Mouse (Mus musculus): ENCODE measurements around the gene Hopx. TPM values are rescaled to one million over a fixed set of nuclear protein-coding genes. Genes with fewer than 3 reads are reported as not detected.
A peak's percentile ranks its signal among the peaks of the same experiment; 100 is the strongest.

The Hopx gene
- total RNA-seq, 1 experiment from 2014 or later: 10.5 TPM

DNA sequence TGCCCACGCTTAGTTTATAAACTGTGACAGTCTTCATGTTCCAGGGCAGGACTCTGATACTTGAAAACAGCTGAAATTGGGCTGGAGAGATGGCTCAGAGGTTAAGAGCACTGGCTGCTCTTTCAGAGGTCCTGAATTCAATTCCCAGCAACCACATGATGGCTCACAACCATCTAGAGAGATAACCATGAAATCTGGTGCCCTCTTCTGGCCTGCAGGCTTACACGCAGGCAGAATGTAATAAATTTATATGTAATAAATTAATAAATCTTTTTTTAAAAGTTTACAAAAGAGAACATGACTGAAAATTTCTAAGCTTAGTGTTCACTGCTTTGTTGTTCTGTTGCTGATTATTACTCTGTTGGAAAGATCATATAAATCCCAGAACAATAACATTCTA lies 43.9 kb downstream of the Hopx start:
- DNase-seq: no peak

DNA sequence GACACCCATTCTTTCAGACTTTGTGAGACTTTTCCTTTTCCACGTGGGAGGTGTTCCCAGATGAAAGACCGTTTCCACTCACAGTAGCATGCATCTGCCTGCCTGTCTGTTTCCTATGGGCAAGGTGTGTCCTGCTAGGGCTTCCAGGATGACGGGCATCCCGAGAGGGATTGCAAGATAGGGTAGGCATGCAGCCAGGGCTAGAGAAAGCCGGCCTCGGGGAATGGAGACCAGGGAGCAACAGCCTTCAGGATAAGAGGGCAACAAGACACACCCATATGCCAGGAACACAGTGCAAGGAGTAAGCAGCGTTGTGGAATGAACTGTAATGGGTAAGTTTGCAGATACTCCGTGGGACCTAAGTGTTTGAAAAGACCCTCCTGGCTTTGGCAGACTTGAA lies 47.6 kb downstream of the Hopx start:
- no peak for DNase-seq

DNA sequence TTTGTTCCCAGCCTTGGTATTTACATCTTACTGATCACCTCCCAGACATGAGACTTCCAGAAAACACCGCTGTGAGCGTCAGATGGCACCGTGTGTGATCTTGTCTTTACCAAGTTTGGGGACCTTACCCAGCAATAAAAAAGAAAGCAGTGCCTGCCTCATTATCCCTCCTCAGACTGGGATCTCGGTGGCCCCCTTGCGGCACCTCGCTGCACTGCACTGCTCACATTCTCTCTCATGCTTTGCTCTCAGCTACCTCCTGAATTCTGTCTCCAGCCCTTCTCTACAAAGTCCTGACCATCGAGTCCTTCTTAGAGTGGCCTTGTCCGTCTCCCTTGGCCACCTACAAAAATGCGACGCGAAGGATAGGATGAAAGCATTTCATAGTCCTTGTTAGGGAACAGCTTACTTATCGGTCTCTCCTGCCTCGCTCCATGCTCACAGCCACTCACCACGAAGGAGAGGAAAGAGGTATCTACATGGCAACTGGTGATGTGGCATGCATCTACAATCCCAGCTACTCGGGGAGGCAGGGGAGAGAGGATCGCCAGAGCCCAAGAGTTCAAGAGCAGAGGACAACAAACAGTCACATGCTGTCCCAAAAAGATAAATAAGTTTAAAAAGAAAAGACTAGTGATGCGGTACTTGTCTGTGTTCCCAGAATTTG lies 53.4 kb downstream of the Hopx start:
- DNase-seq: peak; percentile 76

DNA sequence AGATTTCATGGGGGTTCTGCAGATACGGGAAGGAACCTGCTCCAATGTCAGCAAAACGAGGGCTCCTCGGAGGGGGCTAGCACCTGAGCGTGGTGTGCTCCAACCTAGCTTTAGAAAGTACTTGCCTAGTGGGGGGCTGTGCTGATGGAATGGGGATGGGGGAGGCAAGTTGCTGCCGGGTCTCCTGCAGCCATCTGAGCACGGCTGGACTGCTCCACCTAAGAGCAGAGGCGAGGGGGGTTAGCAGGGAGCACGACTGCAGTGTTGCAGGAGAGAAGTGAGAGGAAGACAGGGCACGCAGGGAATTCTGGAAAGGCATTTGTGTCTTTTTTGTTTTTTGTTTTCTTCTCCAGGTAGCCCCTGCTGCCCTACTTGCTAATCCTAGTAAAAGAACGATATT lies 54.6 kb downstream of the Hopx start:
- DNase-seq: no peak

DNA sequence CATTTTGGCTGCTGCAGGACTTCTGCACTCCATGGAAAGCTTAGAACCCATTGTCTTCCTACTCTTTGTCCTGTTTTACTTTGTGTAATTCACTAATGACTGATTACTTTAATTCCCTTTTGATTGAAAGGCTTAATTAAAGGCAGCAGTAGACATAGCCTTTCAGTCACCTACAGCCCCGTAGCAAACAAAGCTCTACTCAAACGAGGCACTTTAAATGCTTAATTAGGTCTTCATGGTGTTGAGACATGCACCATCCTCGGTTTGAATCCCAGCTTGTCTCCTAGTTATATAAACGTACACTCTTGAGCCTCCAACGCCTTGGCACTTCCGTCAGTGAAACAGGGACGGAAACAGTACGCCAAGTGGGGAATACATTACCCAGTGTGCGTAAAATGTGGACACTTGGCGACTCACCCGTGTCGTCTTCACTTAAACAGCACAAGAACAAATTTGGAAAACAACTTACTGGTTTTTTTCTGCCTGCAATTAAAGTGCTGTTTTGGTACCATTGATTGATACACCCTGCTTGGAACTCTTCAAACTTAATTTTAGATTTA lies 58.0 kb downstream of the Hopx start:
- DNase-seq: no peak

DNA sequence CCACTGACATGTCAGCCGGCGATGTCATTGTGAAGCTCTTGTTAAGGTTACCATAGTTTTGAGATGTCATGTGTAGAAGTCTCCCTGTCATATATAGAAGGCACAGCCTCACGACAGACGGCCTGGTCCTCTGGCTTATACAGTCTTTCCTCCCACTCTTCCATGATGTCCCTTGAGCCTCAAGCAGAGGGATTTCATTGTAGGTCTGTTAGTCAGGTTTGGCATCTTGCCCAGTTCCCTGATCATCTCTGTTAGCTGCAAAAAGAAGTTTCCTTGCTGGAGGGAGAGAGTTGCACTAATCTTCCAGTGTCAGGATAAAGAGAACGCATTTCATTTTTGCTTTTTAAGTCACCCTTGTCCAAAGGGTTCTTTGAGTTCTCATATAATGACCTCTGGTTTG lies 62.3 kb downstream of the Hopx start:
- no peak for DNase-seq

DNA sequence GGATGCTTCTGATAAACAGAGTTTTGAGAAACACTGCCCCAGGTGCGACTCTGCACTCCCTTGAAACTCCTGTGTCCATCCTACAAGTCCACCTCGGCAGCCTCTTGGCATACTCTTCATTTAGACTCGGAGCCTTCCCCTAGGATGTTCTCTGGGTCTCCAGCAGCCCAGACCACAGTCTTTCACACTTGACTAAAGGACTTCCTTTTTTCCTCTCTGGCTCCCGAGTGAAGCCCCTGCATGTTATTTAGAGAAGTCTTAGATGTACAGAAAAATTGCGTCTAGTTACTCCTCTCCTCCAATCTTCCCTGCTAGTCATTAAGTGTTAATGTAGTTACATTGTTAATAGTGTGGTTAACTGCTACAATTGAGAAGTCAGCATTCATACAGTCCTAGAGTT lies 70.6 kb downstream of the Hopx start:
- no peak for DNase-seq

DNA sequence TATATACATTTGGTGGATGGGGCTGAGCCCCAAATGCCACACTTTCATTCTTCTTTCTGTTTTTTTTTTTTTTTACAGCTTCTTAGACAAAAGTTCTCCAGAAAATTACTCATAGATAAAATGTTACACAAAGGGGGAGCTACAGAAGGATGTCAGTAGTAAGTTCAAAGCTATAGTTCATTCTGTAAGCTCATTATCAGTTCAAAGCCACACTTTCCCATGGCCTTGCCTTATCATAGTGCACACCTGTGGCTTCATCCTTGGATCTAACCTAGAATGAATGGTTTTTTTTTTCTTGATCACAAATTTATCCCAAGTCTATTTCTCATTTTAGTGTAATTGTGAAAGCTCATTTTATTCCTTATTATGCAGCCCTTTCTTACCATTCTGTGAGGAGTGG lies 75.5 kb downstream of the Hopx start:
- DNase-seq: no peak

DNA sequence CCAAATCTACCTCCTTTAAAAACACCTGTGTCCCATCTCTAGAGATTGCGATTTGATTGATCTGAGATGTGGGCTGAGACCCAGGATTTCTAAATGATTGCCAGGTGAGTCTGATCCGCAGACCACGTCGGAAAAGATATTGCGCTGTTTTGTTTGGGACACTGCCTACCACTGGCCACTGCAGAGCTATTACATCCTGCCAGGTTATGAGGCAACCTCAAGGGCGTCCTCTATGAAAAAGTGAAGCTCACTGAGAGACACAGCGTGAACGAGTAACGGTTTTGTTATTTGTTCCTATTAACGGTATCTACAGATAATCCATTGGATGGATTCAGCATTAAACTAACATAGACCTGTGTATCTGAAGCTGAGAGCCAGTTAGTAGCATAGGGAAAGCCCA lies 76.5 kb downstream of the Hopx start:
- DNase-seq: no peak

Other genes starting within 250 kb of the Hopx start
- 17.1 and 20.7 TPM in 2 replicates for gene Aasdh, start 209.6 kb downstream of the Hopx start, total RNA-seq (2021)
- gene Paics, start 163.8 kb downstream of the Hopx start, total RNA-seq (2021): 205 and 214 TPM in 2 replicates
- 21.6 and 25.2 TPM in 2 replicates for gene Ppat, start 163.5 kb downstream of the Hopx start, total RNA-seq (2021)
- gene Srp72, start 140.4 kb downstream of the Hopx start, total RNA-seq (2021): 125 and 148 TPM in 2 replicates
- not detected in 2 replicates for gene Arl9, start 111.1 kb downstream of the Hopx start, total RNA-seq (2021)
- gene Thegl, start 99.1 kb downstream of the Hopx start, total RNA-seq (2021): not detected in 2 replicates
- 0.64 TPM in 1 of 2 replicates, not detected in the other for gene Spink2, start 96.3 kb upstream of the Hopx start, total RNA-seq (2021)
- 26.0 and 26.1 TPM in 2 replicates for gene Rest, start 150.4 kb upstream of the Hopx start, total RNA-seq (2021)
- gene Noa1, start 195.0 kb upstream of the Hopx start, total RNA-seq (2021): 30.4 and 32.3 TPM in 2 replicates
- gene Polr2b, start 195.0 kb upstream of the Hopx start, total RNA-seq (2021): 63.3 and 67.0 TPM in 2 replicates